Mouse (Mus musculus) hindbrain, embryonic 14.5 days (tissue): Measurements from ENCODE around the gene Safb. TPM values are rescaled to one million over a fixed set of nuclear protein-coding genes. Genes with fewer than 3 reads are reported as not detected.

ENCODE experiments used
- ATAC-seq: fragments of 200-750 bp; cut with Nextera tagmentation; 2 replicates; pipeline ENCODE4 v1.8.0; 2017; ENCODE audit warnings: moderate number of reproducible peaks, mild to moderate bottlenecking, moderate TSS enrichment, moderate library complexity; ENCODE audit not compliant: low FRiP score
- DNase-seq: peaks from one replicate; pipeline ENCODE4 v3.0.0-alpha.2; 2015; ENCODE audit warnings: low spot score
- H3K27ac ChIP-seq: fragments of 300-500 bp; sonication (generic); 2 replicates; pipeline ENCODE4 v1.5.1; 2014; ENCODE audit warnings: mild to moderate bottlenecking, moderate library complexity
- H3K27me3 ChIP-seq: fragments of 300-500 bp; sonication (generic); 2 replicates; pipeline ENCODE4 v1.6.1; 2014; ENCODE audit warnings: mild to moderate bottlenecking, low read length, mixed read lengths; ENCODE audit not compliant: control insufficient read depth, insufficient read depth
- H3K36me3 ChIP-seq: fragments of 300-500 bp; sonication (generic); replicated peaks from 2 replicates; pipeline ENCODE4 v1.6.1; 2014; ENCODE audit not compliant: control insufficient read depth, insufficient read depth
- H3K4me1 ChIP-seq: fragments of 300-500 bp; sonication (generic); replicated peaks from 2 replicates; pipeline ENCODE4 v1.6.1; 2014; ENCODE audit warnings: antibody characterized with exemption, low read length, mixed read lengths; ENCODE audit not compliant: control insufficient read depth, insufficient read depth
- H3K4me2 ChIP-seq: fragments of 300-500 bp; sonication (generic); replicated peaks from 2 replicates; pipeline ENCODE4 v1.6.1; 2014; ENCODE audit warnings: mild to moderate bottlenecking, moderate library complexity
- H3K4me3 ChIP-seq: fragments of 300-500 bp; sonication (generic); replicated peaks from 2 replicates; pipeline ENCODE4 v1.5.1; 2014; ENCODE audit warnings: mild to moderate bottlenecking, low read length
- H3K9ac ChIP-seq: fragments of 300-500 bp; sonication (generic); 2 replicates; pipeline ENCODE4 v1.6.1; 2014
- H3K9me3 ChIP-seq: fragments of 300-500 bp; sonication (generic); 2 replicates; pipeline ENCODE4 v1.6.1; 2016; ENCODE audit warnings: low read length; ENCODE audit not compliant: control insufficient read depth
- WGBS: fragments of 180-500 bp; shearing (Covaris S2); extraction: QIAGEN DNeasy Blood & Tissue Kit; methylation state at CpG from one replicate; pipeline ENCODE4 v1.1.7; 2014; 5-methylcytosine and 5-hydroxymethylcytosine counted together
- polyA plus RNA-seq: library from polyadenylated mRNA; unstranded; fragments of >200 nt; fragmentation: Nextera tagmentation; extraction: Ambion mirVana; gene quantifications from 2 replicates; pipeline ENCODE4 v1.2.1, GENCODE M21; 2014

Gene Safb
- 75.7 and 75.8 TPM in 2 replicates for polyA plus RNA-seq

- peak; percentile 95 for ATAC-seq
Measured at GRCm38 (mm10) chr17:56584257-56585130, at the start of gene Safb, which contains the start of gene Safb2. Safb (plus strand) TSS chr17:56584825. Safb2 (minus strand) TSS chr17:56584585.

GRCm38 (mm10) chr17:56536192-56536591 lies 48.4 kb upstream of the Safb start:
- H3K4me2 ChIP-seq, result no peak overlapping the region
- ATAC-seq (peak; percentile 64; the same call in 1 of the 2 replicates), DNase-seq (peak; percentile 66)
- WGBS, result 35% methylated on average over 14 of the region's 14 CpGs
- no peak overlapping the region for H3K4me3 ChIP-seq
- no peaks in the 10 kb centered on the region for H3K36me3 ChIP-seq
- H3K4me1 ChIP-seq, result peaks cover 13% of the 10 kb centered on the region; the same call in 1 of the 2 replicates
- peak overlapping the region; percentile 72 for H3K27ac ChIP-seq
- H3K9ac ChIP-seq, result no peak overlapping the region
- no peaks in the 10 kb centered on the region for H3K27me3 ChIP-seq
- H3K9me3 ChIP-seq, result no peaks in the 10 kb centered on the region

More at GRCm38 (mm10) chr17:56584257-56585130, at the start of gene Safb, which contains the start of gene Safb2:
- Histone ChIP-seq H3K9me3 (no peaks in the 10 kb centered on the region), H3K9ac (peak within 1 kb of the TSS; percentile 92), H3K4me3 (peak within 1 kb of the TSS; percentile 90), H3K27ac (peak within 1 kb of the TSS; percentile 95), H3K4me2 (peak within 1 kb of the TSS; percentile 68), H3K4me1 (peaks cover 37% of the 10 kb centered on the region), H3K36me3 (peaks cover 63% of the 10 kb centered on the region), H3K27me3 (no peaks in the 10 kb centered on the region)
- peak; percentile 99 for DNase-seq
- WGBS, result under 1% methylated on average over 90 of the region's 101 CpGs

GRCm38 (mm10) chr17:56536874-56537273 lies 47.8 kb upstream of the Safb start:
- 38% methylated on average over 3 of the region's 3 CpGs for WGBS
- DNase-seq, result no peak
- peak; percentile 37; the same call in 1 of the 2 replicates for ATAC-seq

GRCm38 (mm10) chr17:56537912-56538311 lies 46.7 kb upstream of the Safb start:
- Histone ChIP-seq H3K9me3 (no peaks in the 10 kb centered on the region), H3K4me2 (no peak overlapping the region), H3K27ac (no peak overlapping the region; the same call in 1 of the 2 replicates), H3K9ac (no peak overlapping the region), H3K36me3 (no peaks in the 10 kb centered on the region), H3K4me3 (no peak overlapping the region), H3K4me1 (peaks cover 13% of the 10 kb centered on the region; the same call in 1 of the 2 replicates), H3K27me3 (no peaks in the 10 kb centered on the region)
- WGBS, result 9% methylated on average over 8 of the region's 8 CpGs
- ATAC-seq, result peak; percentile 32; the same call in 1 of the 2 replicates
- DNase-seq, result peak; percentile 61

More at GRCm38 (mm10) chr17:56536874-56537273, 47.8 kb upstream of the Safb start:
- no peak overlapping the region for H3K4me3 ChIP-seq
- no peak overlapping the region for H3K9ac ChIP-seq
- no peaks in the 10 kb centered on the region for H3K9me3 ChIP-seq
- no peak overlapping the region for H3K4me2 ChIP-seq
- H3K27ac ChIP-seq, result peak overlapping the region; percentile 72
- H3K27me3 ChIP-seq, result no peaks in the 10 kb centered on the region
- H3K4me1 ChIP-seq, result peaks cover 13% of the 10 kb centered on the region; the same call in 1 of the 2 replicates
- no peaks in the 10 kb centered on the region for H3K36me3 ChIP-seq

GRCm38 (mm10) chr17:56540562-56540975 lies 44.1 kb upstream of the Safb start:
- no peaks in the 10 kb centered on the region for H3K9me3 ChIP-seq
- H3K27ac ChIP-seq, result no peak overlapping the region
- H3K9ac ChIP-seq, result no peak overlapping the region
- H3K27me3 ChIP-seq, result no peaks in the 10 kb centered on the region
- ATAC-seq, result no peak
- peaks cover 10% of the 10 kb centered on the region; the same call in 1 of the 2 replicates for H3K4me1 ChIP-seq
- no peaks in the 10 kb centered on the region for H3K36me3 ChIP-seq
- no peak overlapping the region for H3K4me3 ChIP-seq
- no peak overlapping the region for H3K4me2 ChIP-seq
- WGBS, result 43% methylated on average over 6 of the region's 6 CpGs
- no peak for DNase-seq

GRCm38 (mm10) chr17:56542736-56543135 lies 41.9 kb upstream of the Safb start:
- no peak overlapping the region for H3K9ac ChIP-seq
- no peaks in the 10 kb centered on the region for H3K27me3 ChIP-seq
- WGBS, result 31% methylated on average over 8 of the region's 8 CpGs
- no peak overlapping the region for H3K27ac ChIP-seq
- no peaks in the 10 kb centered on the region for H3K36me3 ChIP-seq
- H3K4me3 ChIP-seq, result no peak overlapping the region
- H3K9me3 ChIP-seq, result no peaks in the 10 kb centered on the region
- DNase-seq, result no peak
- no peak overlapping the region for H3K4me2 ChIP-seq
- no peak for ATAC-seq
- peaks cover 16% of the 10 kb centered on the region for H3K4me1 ChIP-seq

GRCm38 (mm10) chr17:56543684-56544224 lies 40.9 kb upstream of the Safb start:
- H3K4me1 ChIP-seq, result peaks cover 16% of the 10 kb centered on the region
- H3K4me3 ChIP-seq, result no peak overlapping the region
- no peaks in the 10 kb centered on the region for H3K9me3 ChIP-seq
- H3K36me3 ChIP-seq, result no peaks in the 10 kb centered on the region
- H3K4me2 ChIP-seq, result no peak overlapping the region
- H3K27ac ChIP-seq, result no peak overlapping the region
- no peak for DNase-seq
- 76% methylated on average over 3 of the region's 3 CpGs for WGBS
- ATAC-seq, result no peak
- no peak overlapping the region for H3K9ac ChIP-seq
- H3K27me3 ChIP-seq, result no peaks in the 10 kb centered on the region

- Histone ChIP-seq H3K9me3 (no peaks in the 10 kb centered on the region), H3K27me3 (no peaks in the 10 kb centered on the region), H3K9ac (no peak overlapping the region), H3K4me1 (peaks cover 18% of the 10 kb centered on the region), H3K27ac (no peak overlapping the region), H3K4me3 (no peak overlapping the region), H3K36me3 (no peaks in the 10 kb centered on the region), H3K4me2 (no peak overlapping the region)
- no peak for ATAC-seq
- 76% methylated on average over 7 of the region's 7 CpGs for WGBS
- no peak for DNase-seq
Measured at GRCm38 (mm10) chr17:56544699-56545387, 39.8 kb upstream of the Safb start.

- Histone ChIP-seq H3K27me3 (no peaks in the 10 kb centered on the region), H3K9me3 (no peaks in the 10 kb centered on the region), H3K4me3 (no peak overlapping the region), H3K9ac (no peak overlapping the region), H3K36me3 (no peaks in the 10 kb centered on the region), H3K27ac (no peak overlapping the region), H3K4me2 (no peak overlapping the region), H3K4me1 (peaks cover 17% of the 10 kb centered on the region)
- no peak for ATAC-seq
- DNase-seq, result no peak
- WGBS, result 93% methylated on average over 1 of the region's 1 CpGs
Measured at GRCm38 (mm10) chr17:56545945-56546344, 38.7 kb upstream of the Safb start.
